Mouse (Mus musculus) olfactory bulb, adult 2 months (tissue): ENCODE data around the gene Stambp.

ENCODE experiments used
- CTCF ChIP-seq: fragments of 200-500 bp; IDR thresholded peaks from 2 replicates; pipeline ENCODE4 v1.5.1; 2012; ENCODE audit warnings: low read depth, mild to moderate bottlenecking, low read length, moderate library complexity; ENCODE audit not compliant: insufficient read depth
- POLR2A ChIP-seq: fragments of 200-500 bp; IDR thresholded peaks from 2 replicates; pipeline ENCODE4 v1.6.1; 2012; ENCODE audit warnings: mild to moderate bottlenecking, low read depth, low read length, moderate library complexity; ENCODE audit not compliant: insufficient read depth

GRCm38 (mm10) chr6:83616512-83616911 is 44.0 kb upstream of the Stambp start:
- no peak for TF ChIP-seq CTCF
- no peak for TF ChIP-seq POLR2A
